Mouse (Mus musculus) heart, postnatal 0 days (tissue): ENCODE results near the gene Prpf40b. TPM values are rescaled to one million over a fixed set of nuclear protein-coding genes. Genes with fewer than 3 reads are reported as not detected.
"Not testable (repeated sequence)": the region's sequence is repeated elsewhere in the genome, so short reads cannot be mapped to it uniquely, and the experiment has no call there.

Experiments used
- ATAC-seq: fragments of 200-750 bp; cut with Nextera tagmentation; 2 replicates; pipeline ENCODE4 v1.8.0; 2017; ENCODE audit warnings: low read depth, moderate number of reproducible peaks, moderate library complexity; ENCODE audit not compliant: insufficient read depth
- DNase-seq: peaks from one replicate; pipeline ENCODE4 v3.0.0-alpha.2; 2016; ENCODE audit warnings: low spot score
- H3K27ac ChIP-seq: fragments of 300-500 bp; sonication (generic); 2 replicates; pipeline ENCODE4 v1.5.1; 2014; ENCODE audit warnings: low read depth, mild to moderate bottlenecking
- H3K27me3 ChIP-seq: fragments of 300-500 bp; sonication (generic); 2 replicates; pipeline ENCODE4 v1.6.1; 2014; ENCODE audit warnings: low read length, mixed read lengths; ENCODE audit not compliant: control insufficient read depth, insufficient read depth
- H3K36me3 ChIP-seq: fragments of 300-500 bp; sonication (generic); replicated peaks from 2 replicates; pipeline ENCODE4 v1.6.1; 2014; ENCODE audit warnings: low read length, mixed read lengths; ENCODE audit not compliant: control insufficient read depth, insufficient read depth
- H3K4me1 ChIP-seq: fragments of 300-500 bp; sonication (generic); 2 replicates; pipeline ENCODE4 v1.6.1; 2014; ENCODE audit warnings: antibody characterized with exemption; ENCODE audit not compliant: control insufficient read depth, insufficient read depth
- H3K4me2 ChIP-seq: fragments of 300-500 bp; sonication (generic); 2 replicates; pipeline ENCODE4 v1.6.1; 2014; ENCODE audit warnings: low read depth, mild to moderate bottlenecking, low read length, moderate library complexity
- H3K4me3 ChIP-seq: fragments of 300-500 bp; sonication (generic); 2 replicates; pipeline ENCODE4 v1.5.1; 2014; ENCODE audit warnings: low read depth, low read length
- H3K9ac ChIP-seq: fragments of 300-500 bp; sonication (generic); replicated peaks from 2 replicates; pipeline ENCODE4 v1.6.1; 2014; ENCODE audit warnings: low read depth, low read length, mixed read lengths
- H3K9me3 ChIP-seq: fragments of 300-500 bp; sonication (generic); replicated peaks from 2 replicates; pipeline ENCODE4 v1.6.1; 2016; ENCODE audit warnings: low read length; ENCODE audit not compliant: control insufficient read depth
- CTCF ChIP-seq: IDR thresholded peaks from 2 replicates; pipeline ENCODE4 v1.5.1; 2016; ENCODE audit warnings: antibody characterized with exemption, control low read depth, low read depth
- EP300 ChIP-seq: IDR thresholded peaks from 2 replicates; pipeline ENCODE4 v1.6.1; 2016; ENCODE audit warnings: antibody characterized with exemption, low read depth
- WGBS: fragments of 180-500 bp; shearing (Covaris S2); extraction: QIAGEN DNeasy Blood & Tissue Kit; methylation state at CpG from one replicate; pipeline ENCODE4 v1.1.7; 2014; 5-methylcytosine and 5-hydroxymethylcytosine counted together
- polyA plus RNA-seq: library from polyadenylated mRNA; unstranded; fragments of >200 nt; fragmentation: Nextera tagmentation; extraction: Ambion mirVana; gene quantifications from 2 replicates; pipeline ENCODE4 v1.2.1, GENCODE M21; 2015
- total RNA-seq: library from RNA; depleted of rRNA; stranded (reverse); fragments of >200 nt; gene quantifications from 2 replicates; pipeline ENCODE4 v1.2.3, GENCODE M21; 2014; ENCODE audit warnings: low replicate concordance

Prpf40b gene
- total and polyA plus RNA-seq, 2 experiments from 2014 or later: 25.4 to 27.4 TPM

DNA sequence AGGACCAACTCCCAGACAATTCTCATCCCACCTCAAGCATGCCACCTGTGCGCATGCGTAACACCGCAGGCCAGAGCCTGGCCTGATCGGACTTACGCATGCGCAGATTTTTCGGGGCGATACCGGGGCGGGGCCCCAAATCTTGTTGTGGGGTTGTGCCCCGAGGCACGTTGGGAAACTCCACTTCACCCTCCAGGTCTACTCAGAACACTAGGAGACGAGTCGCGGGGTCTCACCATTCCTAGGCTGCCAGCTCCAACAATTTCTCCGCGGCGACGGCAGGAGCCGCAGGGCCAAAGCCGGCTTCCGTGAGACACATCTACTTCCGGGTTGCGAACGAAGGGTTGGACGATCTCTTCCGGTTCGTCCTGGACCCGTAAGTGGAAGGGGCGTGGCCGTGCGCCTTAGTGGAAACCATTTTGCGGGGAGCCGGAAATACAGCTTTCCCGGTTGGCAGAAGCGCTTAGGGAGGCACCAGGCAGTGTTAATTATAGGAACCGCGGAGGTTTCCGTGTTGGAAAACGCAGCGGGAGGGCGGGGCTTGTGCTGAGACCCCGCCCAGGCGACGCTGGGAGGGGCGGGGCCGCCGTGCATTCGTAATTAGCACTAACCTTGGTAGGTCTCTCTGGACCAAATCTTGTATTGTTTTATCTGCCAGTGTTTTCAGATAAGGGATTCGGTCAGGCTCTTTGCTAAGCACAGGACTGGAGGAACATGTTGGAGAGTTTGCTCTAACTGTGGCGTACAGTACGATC lies 43.1 kb upstream of the Prpf40b start, which contains the start of gene Mcrs1:
TSS of gene Mcrs1 (minus strand) at position 336 of the 755 bp plus-strand sequence.
- Histone ChIP-seq H3K27ac (peak within 1 kb of the TSS; percentile 98), H3K4me2 (peak within 1 kb of the TSS; percentile 79), H3K36me3 (peaks cover 14% of the 10 kb centered on the region), H3K9ac (peak within 1 kb of the TSS; percentile 63), H3K9me3 (no peaks in the 10 kb centered on the region), H3K27me3 (no peaks in the 10 kb centered on the region), H3K4me3 (peak within 1 kb of the TSS; percentile 66), H3K4me1 (peaks cover 43% of the 10 kb centered on the region)
- WGBS: under 1% methylated on average over 52 of the region's 52 CpGs
- DNase-seq: peak; percentile 100
- TF ChIP-seq EP300: peak; percentile 90; the same call in 1 of the 2 replicates
- no peak for TF ChIP-seq CTCF
- peak; percentile 89 for ATAC-seq

DNA sequence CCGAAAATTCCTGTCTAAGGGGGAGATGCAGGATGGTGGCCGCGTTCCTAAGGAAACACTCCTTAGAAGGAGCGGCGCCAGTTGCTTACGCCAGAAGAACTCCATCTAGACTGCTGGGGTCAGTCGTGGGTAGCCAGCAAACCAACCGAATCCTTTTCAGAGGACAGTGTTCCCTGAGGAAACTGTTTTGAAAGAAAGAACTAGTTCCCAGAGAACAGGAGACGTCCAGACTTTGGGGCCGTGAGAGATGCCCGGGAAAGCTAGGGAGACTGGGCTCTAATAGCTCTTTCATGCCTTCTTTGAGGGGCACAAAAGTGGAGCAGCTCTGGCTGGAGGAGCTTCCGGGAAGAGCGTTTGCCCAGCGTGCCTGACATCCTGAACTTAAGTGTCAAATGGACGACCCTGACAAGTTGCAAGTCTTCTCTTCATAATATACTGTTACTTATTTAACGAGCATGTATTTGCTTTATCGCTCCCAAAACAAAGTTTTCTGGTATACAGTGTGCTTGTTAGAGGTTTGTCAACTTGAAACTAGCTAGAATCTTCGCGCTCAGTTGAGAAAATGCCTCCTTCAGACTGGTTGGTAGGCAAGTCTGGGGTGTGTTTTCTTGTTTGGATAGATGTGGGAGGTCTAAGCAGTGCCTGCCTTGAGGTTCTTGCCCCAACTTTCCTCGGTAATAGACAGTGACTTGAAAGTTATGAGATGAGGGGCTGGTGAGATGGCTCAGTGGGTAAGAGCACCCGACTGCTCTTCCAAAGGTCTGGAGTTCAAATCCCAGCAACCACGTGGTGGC lies 42.3 kb upstream of the Prpf40b start:
- no peaks in the 10 kb centered on the region for H3K27me3 ChIP-seq
- H3K9me3 ChIP-seq: no peaks in the 10 kb centered on the region
- H3K36me3 ChIP-seq: peaks cover 7% of the 10 kb centered on the region
- TF ChIP-seq EP300 (no peak), CTCF (no peak)
- H3K4me1 ChIP-seq: peaks cover 37% of the 10 kb centered on the region
- DNase-seq (no peak), ATAC-seq (peak; percentile 31)
- WGBS: 2% methylated on average over 22 of the region's 22 CpGs
- peak overlapping the region; percentile 98 for H3K27ac ChIP-seq
- H3K4me3 ChIP-seq: peak overlapping the region; percentile 66
- peak overlapping the region; percentile 60 for H3K9ac ChIP-seq
- H3K4me2 ChIP-seq: peak overlapping the region; percentile 79

DNA sequence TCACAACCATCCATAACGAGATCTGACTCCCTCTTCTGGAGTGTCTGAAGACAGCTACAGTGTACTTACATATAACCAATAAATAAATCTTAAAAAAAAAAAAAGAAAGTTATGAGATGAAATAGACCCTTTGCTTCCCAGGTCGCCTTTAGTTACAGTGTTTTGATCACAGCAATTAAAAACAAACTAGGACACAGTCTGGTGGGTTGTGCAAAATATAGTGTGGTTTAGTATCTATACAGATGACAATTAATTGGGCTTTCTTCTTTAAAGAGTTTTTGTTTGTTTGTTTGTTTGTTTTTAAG lies 41.8 kb upstream of the Prpf40b start:
- WGBS: 55% methylated on average over 2 of the region's 2 CpGs
- not testable (repeated sequence) for H3K27me3 ChIP-seq, DNase-seq, H3K9me3 ChIP-seq, H3K9ac ChIP-seq, H3K4me3 ChIP-seq, H3K36me3 ChIP-seq, ATAC-seq
- Histone ChIP-seq H3K4me1 (peaks cover 31% of the 10 kb centered on the region), H3K4me2 (peak overlapping the region; percentile 79), H3K27ac (peak overlapping the region; percentile 98)

DNA sequence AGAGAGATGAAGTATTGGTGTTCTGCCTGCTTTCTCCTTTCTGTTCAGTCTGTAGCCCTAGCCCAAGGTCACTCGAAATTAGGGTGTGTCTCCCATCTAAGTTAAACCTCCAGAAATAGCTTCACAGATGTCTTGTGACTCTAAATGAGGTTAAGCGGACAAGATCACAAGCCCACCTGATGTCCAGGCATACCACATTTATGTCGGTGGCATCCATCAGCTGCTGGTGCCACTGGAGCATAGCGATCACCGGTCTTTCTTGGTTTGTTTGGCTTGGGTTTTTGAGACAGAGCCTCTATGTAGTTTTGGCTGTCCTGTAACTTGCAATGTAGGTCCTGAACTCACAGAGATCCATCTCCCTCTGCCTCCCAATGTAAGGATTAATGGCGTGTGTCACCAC lies 41.1 kb upstream of the Prpf40b start:
- no peak overlapping the region for H3K4me2 ChIP-seq
- H3K27ac ChIP-seq: peak overlapping the region; percentile 98
- peaks cover 27% of the 10 kb centered on the region for H3K4me1 ChIP-seq
- WGBS: 87% methylated on average over 6 of the region's 6 CpGs
- no peaks in the 10 kb centered on the region for H3K27me3 ChIP-seq
- H3K9me3 ChIP-seq: no peaks in the 10 kb centered on the region
- no peak for DNase-seq
- 0 out of 2 replicates have a peak, but pooled peaks cover 5% of the 10 kb centered on the region for H3K36me3 ChIP-seq
- no peak for ATAC-seq
- TF ChIP-seq EP300 (no peak), CTCF (no peak)
- H3K9ac ChIP-seq: no peak overlapping the region
- H3K4me3 ChIP-seq: no peak overlapping the region

DNA sequence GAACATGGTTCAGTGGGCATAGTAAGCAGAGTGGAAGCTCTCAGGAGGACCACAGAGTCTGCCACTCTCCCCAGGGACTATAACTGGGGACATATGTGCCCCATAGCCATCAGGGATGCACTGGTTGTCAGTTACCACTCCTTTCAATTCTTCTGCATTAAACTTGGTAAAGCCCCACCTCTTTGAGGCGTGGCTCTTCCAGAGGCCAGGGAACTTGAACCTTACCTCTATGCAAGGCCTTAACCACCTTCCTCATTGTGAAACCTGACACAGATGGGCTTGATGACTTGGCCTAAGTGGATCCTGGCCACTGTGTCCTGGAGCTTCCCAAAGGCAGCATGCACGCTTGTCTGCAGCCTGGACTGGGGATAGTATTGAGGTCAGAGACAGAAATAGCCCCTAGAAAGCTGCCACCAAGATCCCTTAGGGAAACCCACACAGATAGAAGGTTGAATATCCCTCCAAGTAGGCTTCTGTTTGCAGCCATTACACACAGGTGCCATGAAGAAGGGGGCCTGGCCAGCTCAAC lies 40.3 kb upstream of the Prpf40b start:
- TF ChIP-seq EP300: no peak
- no peak for TF ChIP-seq CTCF
- WGBS: 54% methylated on average over 2 of the region's 2 CpGs
- peaks cover 26% of the 10 kb centered on the region for H3K4me1 ChIP-seq
- ATAC-seq: no peak
- H3K4me2 ChIP-seq: no peak overlapping the region
- H3K4me3 ChIP-seq: no peak overlapping the region
- peak overlapping the region; percentile 98 for H3K27ac ChIP-seq
- no peak overlapping the region for H3K9ac ChIP-seq
- H3K36me3 ChIP-seq: 0 out of 2 replicates have a peak, but pooled peaks cover 1% of the 10 kb centered on the region
- DNase-seq: no peak
- H3K27me3 ChIP-seq: no peaks in the 10 kb centered on the region
- no peaks in the 10 kb centered on the region for H3K9me3 ChIP-seq
